Mouse (Mus musculus) heart, embryonic 14.5 days (tissue): ENCODE results near the gene Kcne4. TPM values are rescaled to one million over a fixed set of nuclear protein-coding genes. Genes with fewer than 3 reads are reported as not detected.
"Not testable (repeated sequence)": the region's sequence is repeated elsewhere in the genome, so short reads cannot be mapped to it uniquely, and the experiment has no call there.

Source experiments
- ATAC-seq: fragments of 200-750 bp; cut with Nextera tagmentation; 2 replicates; pipeline ENCODE4 v1.8.0; 2017; ENCODE audit warnings: low read depth, moderate TSS enrichment; ENCODE audit not compliant: insufficient number of reproducible peaks, insufficient read depth, low FRiP score
- H3K27ac ChIP-seq, 2 experiments: fragments of 200-500 bp in 1 of 2; fragments of 300-500 bp in 1 of 2; sonication (generic) in 1 of 2; replicated peaks in 1 of 2; 2 replicates each; pipeline ENCODE4 v1.5.1; 2012 to 2014; ENCODE audit warnings: low read depth in 2 of 2, low read length in 2 of 2, control low read depth in 1 of 2, mild to moderate bottlenecking in 1 of 2, mixed read lengths in 1 of 2; ENCODE audit not compliant: control insufficient read depth in 1 of 2, insufficient read depth in 1 of 2
- H3K27me3 ChIP-seq: fragments of 300-500 bp; sonication (generic); 2 replicates; pipeline ENCODE4 v1.6.1; 2014; ENCODE audit warnings: mild to moderate bottlenecking, low read length, control low read depth; ENCODE audit not compliant: control insufficient read depth, insufficient read depth
- H3K36me3 ChIP-seq: fragments of 300-500 bp; sonication (generic); 2 replicates; pipeline ENCODE4 v1.6.1; 2014; ENCODE audit warnings: mild to moderate bottlenecking, control low read depth, low read length, mixed read lengths; ENCODE audit not compliant: control insufficient read depth, insufficient read depth
- H3K4me1 ChIP-seq, 2 experiments: fragments of 200-500 bp in 1 of 2; fragments of 300-500 bp in 1 of 2; sonication (generic) in 1 of 2; 2 replicates each; pipeline ENCODE4 v1.6.1; 2012 to 2014; ENCODE audit warnings: low read length in 2 of 2, control low read depth in 1 of 2, mixed read lengths in 1 of 2; ENCODE audit not compliant: control insufficient read depth in 2 of 2, insufficient read depth in 2 of 2
- H3K4me2 ChIP-seq: fragments of 300-500 bp; sonication (generic); 2 replicates; pipeline ENCODE4 v1.6.1; 2014; ENCODE audit warnings: mild to moderate bottlenecking, low read length
- H3K4me3 ChIP-seq, 2 experiments: fragments of 200-500 bp in 1 of 2; fragments of 300-500 bp in 1 of 2; sonication (generic) in 1 of 2; 2 replicates each; pipeline ENCODE4 v1.5.1; 2012 to 2014; ENCODE audit warnings: low read length in 2 of 2, mild to moderate bottlenecking in 2 of 2, control low read depth in 1 of 2, low read depth in 1 of 2, moderate library complexity in 1 of 2; ENCODE audit not compliant: control insufficient read depth in 1 of 2, insufficient read depth in 1 of 2
- H3K9ac ChIP-seq: fragments of 300-500 bp; sonication (generic); 2 replicates; pipeline ENCODE4 v1.6.1; 2014; ENCODE audit warnings: mild to moderate bottlenecking, low read length
- H3K9me3 ChIP-seq: fragments of 300-500 bp; sonication (generic); 2 replicates; pipeline ENCODE4 v1.6.1; 2016; ENCODE audit warnings: low read length, control low read depth; ENCODE audit not compliant: control insufficient read depth
- WGBS: fragments of 180-500 bp; shearing (Covaris S2); extraction: QIAGEN DNeasy Blood & Tissue Kit; methylation state at CpG from one replicate; pipeline ENCODE4 v1.1.7; 2014; 5-methylcytosine and 5-hydroxymethylcytosine counted together
- polyA plus RNA-seq: library from polyadenylated mRNA; unstranded; fragments of >200 nt; fragmentation: Nextera tagmentation; extraction: Ambion mirVana; gene quantifications from 2 replicates; pipeline ENCODE4 v1.2.1, GENCODE M21; 2014

The Kcne4 gene
- polyA plus RNA-seq = 3.3 and 4.2 TPM in 2 replicates

- peak within 1 kb of the TSS in 1 of 2 experiments; percentile 2; a peak in 1 of 4 replicates for H3K4me3 ChIP-seq
- H3K27me3 ChIP-seq = no peaks in the 10 kb centered on the region
- no peak within 1 kb of the TSS for H3K9ac ChIP-seq
- ATAC-seq = no peak
- H3K4me1 ChIP-seq = peaks cover 18 to 24% of the 10 kb centered on the region in 2 experiments
- no peaks in the 10 kb centered on the region for H3K36me3 ChIP-seq
- H3K9me3 ChIP-seq = no peaks in the 10 kb centered on the region
- 61% methylated on average over 10 of the region's 10 CpGs for WGBS
- no peak within 1 kb of the TSS for H3K27ac ChIP-seq
- peak within 1 kb of the TSS; percentile 31 for H3K4me2 ChIP-seq
These were observed at the start of gene Kcne4 for GRCm38 (mm10) chr1:78816639-78817038. Gene Kcne4 (plus strand): TSS chr1:78816758.

- WGBS = 25% methylated on average over 5 of the region's 5 CpGs
- Histone ChIP-seq H3K9me3 (no peaks in the 10 kb centered on the region), H3K4me3 (no peak overlapping the region), H3K36me3 (no peaks in the 10 kb centered on the region), H3K27ac (no peak overlapping the region), H3K27me3 (no peaks in the 10 kb centered on the region), H3K4me2 (no peak overlapping the region), H3K9ac (no peak overlapping the region), H3K4me1 (peaks cover 0 to 5% of the 10 kb centered on the region in 2 experiments; a peak in 2 of 4 replicates)
- ATAC-seq = 0 out of 2 replicates have a peak, but pooled peaks have one; percentile 26
These were observed 34.7 kb upstream of the Kcne4 start for GRCm38 (mm10) chr1:78781899-78782298.

- not testable (repeated sequence) for H3K4me2 ChIP-seq, H3K4me3 ChIP-seq
These were observed 31.6 kb upstream of the Kcne4 start for GRCm38 (mm10) chr1:78784936-78785335.

GRCm38 (mm10) chr1:78789744-78790143 lies 26.8 kb upstream of the Kcne4 start:
- Histone ChIP-seq H3K4me2 (no peak overlapping the region), H3K4me3 (no peak overlapping the region), H3K9ac (no peak overlapping the region), H3K4me1 (no peaks in the 10 kb centered on the region), H3K27ac (no peak overlapping the region), H3K27me3 (no peaks in the 10 kb centered on the region), H3K9me3 (no peaks in the 10 kb centered on the region), H3K36me3 (no peaks in the 10 kb centered on the region)
- no peak for ATAC-seq
- WGBS = 38% methylated on average over 1 of the region's 1 CpGs

More at GRCm38 (mm10) chr1:78784936-78785335, 31.6 kb upstream of the Kcne4 start:
- H3K27ac ChIP-seq, H3K9me3 ChIP-seq, H3K9ac ChIP-seq, H3K27me3 ChIP-seq, H3K36me3 ChIP-seq, ATAC-seq, H3K4me1 ChIP-seq: not testable (repeated sequence)
- 83% methylated on average over 9 of the region's 9 CpGs for WGBS

- Histone ChIP-seq H3K36me3 (no peaks in the 10 kb centered on the region), H3K9me3 (no peaks in the 10 kb centered on the region), H3K4me3 (no peak overlapping the region), H3K27ac (no peak overlapping the region), H3K9ac (no peak overlapping the region), H3K4me2 (no peak overlapping the region), H3K27me3 (no peaks in the 10 kb centered on the region), H3K4me1 (no peaks in the 10 kb centered on the region; a peak in 1 of 4 replicates)
- no peak for ATAC-seq
These were observed 9.1 kb upstream of the Kcne4 start for GRCm38 (mm10) chr1:78807428-78807827.

GRCm38 (mm10) chr1:78809819-78810218 lies 6.7 kb upstream of the Kcne4 start:
- Histone ChIP-seq H3K9me3 (no peaks in the 10 kb centered on the region), H3K27me3 (no peaks in the 10 kb centered on the region), H3K4me1 (no peaks in the 10 kb centered on the region; a peak in 1 of 4 replicates), H3K4me3 (no peak overlapping the region), H3K9ac (no peak overlapping the region), H3K4me2 (no peak overlapping the region), H3K36me3 (no peaks in the 10 kb centered on the region), H3K27ac (no peak overlapping the region)
- 52% methylated on average over 4 of the region's 4 CpGs for WGBS
- ATAC-seq = no peak

- no peaks in the 10 kb centered on the region; a peak in 1 of 4 replicates for H3K4me1 ChIP-seq
- no peak overlapping the region for H3K4me3 ChIP-seq
- no peaks in the 10 kb centered on the region for H3K36me3 ChIP-seq
- H3K9me3 ChIP-seq = no peaks in the 10 kb centered on the region
- ATAC-seq = no peak
- 69% methylated on average over 3 of the region's 3 CpGs for WGBS
- no peak overlapping the region for H3K27ac ChIP-seq
- H3K27me3 ChIP-seq = no peaks in the 10 kb centered on the region
- H3K9ac ChIP-seq = no peak overlapping the region
- no peak overlapping the region for H3K4me2 ChIP-seq
These were observed 5.7 kb upstream of the Kcne4 start for GRCm38 (mm10) chr1:78810904-78811303.

GRCm38 (mm10) chr1:78811975-78812490 lies 4.5 kb upstream of the Kcne4 start:
- H3K36me3 ChIP-seq = no peaks in the 10 kb centered on the region
- H3K27me3 ChIP-seq = no peaks in the 10 kb centered on the region
- no peak overlapping the region for H3K27ac ChIP-seq
- no peaks in the 10 kb centered on the region for H3K9me3 ChIP-seq
- no peak overlapping the region for H3K4me2 ChIP-seq
- 74% methylated on average over 10 of the region's 10 CpGs for WGBS
- H3K4me1 ChIP-seq = no peaks in the 10 kb centered on the region; a peak in 1 of 4 replicates
- no peak overlapping the region for H3K9ac ChIP-seq
- no peak for ATAC-seq
- no peak overlapping the region for H3K4me3 ChIP-seq
